Mouse (Mus musculus) T-helper 17 cell (primary cell): ENCODE measurements around the gene Sumo3.

ENCODE experiments used
- in situ Hi-C, 2 experiments: fragments of 300-600 bp; cut with MboI, MseI; formaldehyde crosslinking; loops; 1 replicate in 1 of 2; 2 replicates in 1 of 2; pipeline ENCODE4 v1.15.1; 2025; ENCODE audit warnings: high pct_unique_total_duplicates in 2 of 2

Gene Sumo3

GRCm38 (mm10) chr10:77588036-77588435 is 17.9 kb upstream of the Sumo3 start:
- in situ Hi-C loops, result no loop called here

DNA sequence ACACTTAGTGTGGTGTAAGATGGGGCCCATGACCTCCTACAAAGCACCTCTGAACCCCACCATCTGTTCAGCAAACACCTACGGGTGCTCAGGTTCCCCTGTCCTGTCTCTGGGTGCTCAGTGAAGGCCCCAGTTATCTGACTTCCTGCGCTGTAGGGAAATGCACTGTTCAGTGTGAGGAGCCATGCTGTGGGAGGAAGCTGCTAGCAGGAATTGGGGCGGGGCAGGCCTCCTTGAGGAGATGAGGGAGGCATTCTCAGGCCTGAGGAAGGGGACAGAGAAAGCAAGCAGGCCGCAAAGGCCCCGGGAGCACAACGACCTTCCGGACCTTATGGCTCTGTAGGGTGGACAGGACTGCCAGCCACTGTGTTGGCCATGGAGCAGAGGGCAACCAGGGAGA is 16.8 kb upstream of the Sumo3 start:
- in situ Hi-C loops, result no loop called here

- in situ Hi-C loops, result no loop called here
Measured at GRCm38 (mm10) chr10:77589749-77590148, 16.1 kb upstream of the Sumo3 start.

GRCm38 (mm10) chr10:77590812-77591211 is 15.1 kb upstream of the Sumo3 start:
- in situ Hi-C loops, result no loop called here

GRCm38 (mm10) chr10:77591546-77591945 is 14.4 kb upstream of the Sumo3 start:
- in situ Hi-C loops, result no loop called here

DNA sequence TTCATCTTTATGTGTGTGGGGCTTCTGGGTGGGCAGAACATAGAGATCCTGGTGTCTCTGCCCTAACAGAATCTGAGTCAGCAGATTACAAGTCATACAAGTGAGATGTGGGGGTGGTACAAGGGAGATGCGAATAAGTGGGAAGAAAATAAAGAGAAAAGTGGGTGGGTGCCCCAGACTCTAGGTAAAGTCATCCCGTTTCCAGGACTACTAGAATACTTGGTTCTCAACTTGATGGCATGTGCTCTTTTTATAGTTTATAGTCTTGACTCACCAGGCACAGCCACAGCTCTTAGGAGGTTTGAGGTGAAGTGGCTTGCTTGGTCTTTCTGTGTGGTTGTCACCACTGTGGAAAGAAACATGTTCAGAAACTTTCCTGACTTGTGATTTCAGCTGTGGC is 9.8 kb upstream of the Sumo3 start:
- in situ Hi-C loops, result no loop called here

DNA sequence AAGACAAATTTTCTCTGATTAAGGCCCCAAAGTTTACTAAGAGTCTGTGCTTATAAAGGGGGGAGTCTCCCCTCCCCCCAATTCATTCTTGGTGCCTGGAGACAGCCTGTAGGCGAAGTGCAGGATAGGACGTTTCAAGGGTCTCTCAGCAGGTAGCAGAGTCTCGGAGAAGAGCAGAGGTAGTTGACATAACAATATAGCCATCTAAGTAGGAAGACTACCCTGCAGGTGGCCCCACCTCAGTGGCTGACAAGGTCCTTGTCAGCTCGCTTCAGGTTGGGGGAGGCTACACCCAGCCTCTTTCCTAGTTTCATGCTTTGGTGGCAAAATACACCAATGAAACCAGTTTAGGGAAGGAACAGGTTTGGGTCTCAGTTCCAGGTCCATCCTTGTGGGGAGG is 2.9 kb upstream of the Sumo3 start:
- in situ Hi-C loops, result loop anchor here in 1 of 2 experiments (10.0 kb wide), 1 partner anchor 562 kb away; the partner anchor contains the start of gene D10Jhu81e

DNA sequence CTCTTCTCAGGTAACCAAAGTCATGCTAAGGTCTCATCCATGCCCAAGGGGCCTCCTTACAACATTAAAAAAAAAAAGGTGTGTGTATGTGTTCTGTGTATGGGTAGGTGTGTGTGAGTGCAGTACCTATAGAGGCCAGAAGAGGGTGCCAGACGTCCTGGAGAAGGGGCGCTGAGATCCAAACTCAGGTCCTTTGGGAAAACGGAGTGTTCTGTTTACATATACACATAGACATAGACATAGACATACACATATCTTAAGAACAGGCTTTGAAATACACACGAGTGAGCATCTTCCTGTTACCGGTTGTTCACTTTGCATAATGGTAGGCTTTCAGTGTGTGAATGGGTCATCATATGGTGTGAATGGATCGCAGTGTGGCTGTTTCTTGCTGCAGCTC is 1.8 kb upstream of the Sumo3 start:
- in situ Hi-C loops, result loop anchor here in 1 of 2 experiments (10.0 kb wide), 1 partner anchor 561 kb away; the partner anchor contains the start of gene D10Jhu81e

DNA sequence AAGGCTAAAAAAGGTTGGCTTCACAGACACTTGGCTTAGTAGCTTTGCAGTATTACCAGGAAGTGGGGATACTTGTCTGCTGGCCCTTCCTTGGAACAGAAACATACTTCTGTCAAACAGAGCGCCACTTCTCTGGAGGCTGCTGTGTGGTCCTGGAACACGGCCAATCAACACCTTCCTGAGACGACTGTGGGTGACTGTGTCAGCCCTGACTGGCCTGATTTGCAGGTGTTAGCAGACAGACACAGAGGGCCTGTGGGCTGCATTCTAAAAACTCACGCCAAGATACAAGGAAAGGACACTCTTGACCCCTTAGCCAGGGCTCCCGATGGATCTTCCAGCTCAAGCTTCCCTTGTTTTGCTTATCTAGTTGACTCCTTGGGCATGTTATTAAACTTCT is 939 bp upstream of the Sumo3 start:
- in situ Hi-C loops, result loop anchor here (5.0 to 10.0 kb wide), 2 partner anchors 88 to 560 kb away; partner anchors contain the start of genes Fam207a (in 2 of the 2) and D10Jhu81e (in 1 of the 2)

- in situ Hi-C loops, result loop anchor here (5.0 to 10.0 kb wide), 2 partner anchors 88 to 559 kb away; partner anchors contain the start of genes Fam207a (in 2 of the 2) and D10Jhu81e (in 1 of the 2)
Measured at GRCm38 (mm10) chr10:77605368-77605767, 529 bp upstream of the Sumo3 start.

GRCm38 (mm10) chr10:77606855-77607254 is 958 bp downstream of the Sumo3 start:
- in situ Hi-C loops, result loop anchor here (5.0 to 10.0 kb wide), 2 partner anchors 90 to 558 kb away; partner anchors contain the start of genes Fam207a (in 2 of the 2) and D10Jhu81e (in 1 of the 2)

DNA sequence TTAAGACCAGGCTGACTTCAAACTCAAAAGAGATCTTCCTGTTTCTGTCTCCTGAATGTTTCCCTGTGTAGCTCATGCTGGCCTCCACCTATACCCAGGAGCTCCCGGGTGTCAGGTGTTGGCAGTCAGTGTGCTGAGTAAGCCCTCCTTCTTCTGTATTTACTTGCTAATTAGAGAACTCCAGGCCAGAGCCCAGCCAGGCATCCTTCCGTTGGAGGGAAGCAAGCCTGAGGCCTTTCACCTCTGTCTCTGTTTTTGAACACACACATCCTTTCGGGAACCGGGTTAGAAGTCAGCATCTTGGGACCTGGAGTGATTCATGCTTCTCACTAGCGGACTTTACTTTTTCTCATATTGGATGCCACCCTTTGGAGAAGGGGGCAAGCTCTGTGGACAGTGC is 1.5 kb downstream of the Sumo3 start:
- in situ Hi-C loops, result loop anchor here (5.0 to 10.0 kb wide), 2 partner anchors 90 to 557 kb away; partner anchors contain the start of genes Fam207a (in 2 of the 2) and D10Jhu81e (in 1 of the 2)

DNA sequence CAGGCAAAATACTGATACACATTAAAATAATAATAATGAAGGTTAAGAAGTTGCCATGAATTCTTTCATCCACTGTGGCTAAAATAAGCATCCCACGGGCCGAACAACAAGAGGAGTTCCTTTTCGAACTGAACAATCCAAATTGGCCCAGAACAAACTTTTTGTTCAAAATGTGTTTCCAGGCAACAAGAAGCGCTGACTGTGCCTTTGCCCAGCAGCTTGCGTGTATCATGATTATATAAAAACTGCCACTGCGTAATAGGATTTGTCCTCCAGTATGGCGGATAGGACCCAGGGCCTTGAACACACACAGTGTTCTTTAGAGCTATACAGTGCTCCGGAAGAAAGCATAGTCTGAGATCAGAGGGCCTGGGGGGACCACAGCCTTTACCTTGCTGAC is 2.7 kb downstream of the Sumo3 start:
- in situ Hi-C loops, result loop anchor here (5.0 to 10.0 kb wide), 2 partner anchors 91 to 556 kb away; partner anchors contain the start of genes Fam207a (in 2 of the 2) and D10Jhu81e (in 1 of the 2)

- in situ Hi-C loops, result no loop called here
Measured at GRCm38 (mm10) chr10:77610221-77610961, 4.5 kb downstream of the Sumo3 start.

- in situ Hi-C loops, result no loop called here
Measured at GRCm38 (mm10) chr10:77613409-77613808, 7.5 kb downstream of the Sumo3 start.

DNA sequence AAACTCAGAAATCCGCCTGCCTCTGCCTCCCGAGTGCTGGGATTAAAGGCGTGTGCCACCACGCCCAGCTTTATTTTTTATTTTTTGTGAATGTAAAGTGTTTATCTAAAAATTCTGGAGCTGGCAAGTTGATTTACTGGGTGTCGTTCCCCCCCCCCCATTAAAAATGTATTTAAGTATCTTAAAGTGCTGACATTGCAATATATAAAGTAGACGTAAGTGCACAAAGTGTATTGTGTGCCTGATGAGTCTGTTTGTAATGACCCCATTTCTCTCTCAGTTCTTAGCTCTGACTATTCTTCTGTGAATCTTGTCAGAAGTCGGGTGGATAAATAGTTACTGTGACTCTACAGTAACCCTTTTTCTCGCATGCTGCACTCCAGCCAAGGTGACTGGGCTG is 9.8 kb downstream of the Sumo3 start:
- in situ Hi-C loops, result no loop called here

DNA sequence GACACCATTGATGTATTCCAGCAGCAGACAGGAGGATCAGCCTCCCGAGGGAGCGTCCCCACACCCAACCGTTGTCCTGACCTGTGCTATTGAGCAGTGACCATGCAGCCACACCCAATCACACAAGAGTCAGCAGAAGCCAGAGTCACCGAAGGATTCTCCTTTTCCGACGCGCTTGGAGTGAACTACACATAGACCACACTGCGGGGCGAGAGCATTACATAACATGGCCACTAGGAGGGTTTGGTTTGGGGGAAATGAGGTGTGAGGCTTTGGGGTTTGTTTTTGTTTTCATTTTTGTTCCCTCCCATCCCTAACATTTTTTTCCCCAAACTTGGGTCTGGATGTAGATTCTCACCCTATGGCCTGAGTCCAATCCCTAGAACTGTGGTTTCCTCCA is 10.3 kb downstream of the Sumo3 start:
- in situ Hi-C loops, result no loop called here

GRCm38 (mm10) chr10:77616926-77617325 is 11.0 kb downstream of the Sumo3 start:
- in situ Hi-C loops, result no loop called here

DNA sequence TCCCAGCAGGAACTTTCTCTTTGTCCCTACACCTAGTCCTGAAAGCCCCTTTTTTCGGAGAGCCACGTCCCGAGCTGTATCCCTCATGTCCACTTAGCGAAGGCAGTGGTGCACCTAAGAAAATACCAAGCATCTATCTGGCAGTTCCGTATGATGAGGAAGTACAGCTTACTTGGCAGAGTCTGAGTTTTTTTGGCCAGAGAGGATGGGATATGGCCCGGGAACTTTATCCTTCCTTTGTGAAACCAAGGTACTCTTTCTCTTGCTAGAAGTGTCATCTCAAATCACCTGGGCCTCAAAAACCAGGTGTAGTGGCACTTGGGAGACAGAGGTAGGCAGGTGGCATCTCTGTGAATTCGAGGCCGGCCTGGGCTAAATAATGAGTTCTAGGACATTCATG is 15.6 kb downstream of the Sumo3 start:
- in situ Hi-C loops, result loop anchor here in 1 of 2 experiments (10.0 kb wide), 1 partner anchor 953 kb away; the partner anchor contains the start of gene Ilvbl

DNA sequence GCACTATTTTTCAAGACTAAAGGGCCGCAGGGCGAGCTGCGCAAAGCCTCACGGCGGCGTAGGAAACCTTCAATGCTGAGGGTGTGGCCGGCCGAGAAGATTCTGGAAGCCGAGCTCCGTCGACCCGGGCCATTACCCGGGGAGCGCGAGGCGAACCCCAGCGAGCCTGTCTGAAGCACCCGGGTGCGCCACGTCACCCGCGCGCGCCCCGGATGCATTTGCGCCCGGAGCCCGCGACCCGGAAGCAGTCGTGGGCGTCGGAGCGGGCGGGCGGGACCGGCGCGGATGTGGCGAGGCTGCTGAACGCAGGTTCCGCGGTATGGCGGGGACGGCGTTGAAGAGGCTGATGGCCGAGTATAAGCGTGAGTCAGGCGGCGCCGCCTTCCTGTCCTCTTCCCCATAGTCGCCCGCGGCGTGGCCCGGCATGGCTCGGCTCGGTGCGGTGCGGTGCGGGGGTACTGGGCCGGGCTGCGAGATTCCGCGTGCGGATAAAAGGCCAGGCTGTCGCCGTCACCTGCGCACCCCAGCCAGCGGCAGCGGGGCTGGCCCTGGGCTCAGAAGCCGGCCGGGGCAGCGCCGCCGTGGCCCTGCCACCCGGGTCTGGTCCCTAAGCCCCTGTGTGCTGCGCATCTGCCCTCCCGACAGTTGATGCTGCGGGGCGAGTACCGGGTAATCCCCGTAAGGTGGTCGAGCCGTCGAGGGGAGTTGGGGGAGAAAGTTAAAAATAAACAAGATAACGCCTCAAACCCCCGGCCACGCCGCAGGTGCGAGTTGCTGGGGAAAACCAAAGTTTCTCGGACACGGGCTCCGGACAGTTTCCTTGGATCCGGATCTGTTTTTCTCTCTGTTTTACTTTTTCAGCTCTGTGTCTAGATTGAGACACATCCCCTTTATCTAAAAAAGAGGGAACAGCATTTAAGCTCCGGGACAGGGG is 16.4 kb downstream of the Sumo3 start, which contains the start of gene Ube2g2:
TSS of gene Ube2g2 (plus strand) at position 221 of the 934 bp plus-strand sequence.
- in situ Hi-C loops, result loop anchor here in 1 of 2 experiments (10.0 kb wide), 1 partner anchor 952 kb away; the partner anchor contains the start of gene Ilvbl

GRCm38 (mm10) chr10:77623069-77623492 is 17.2 kb downstream of the Sumo3 start:
- in situ Hi-C loops, result loop anchor here in 1 of 2 experiments (10.0 kb wide), 1 partner anchor 952 kb away; the partner anchor contains the start of gene Ilvbl
